Mouse (Mus musculus): ENCODE results near the gene Car12. TPM values are rescaled to one million over a fixed set of nuclear protein-coding genes. Genes with fewer than 3 reads are reported as not detected.

Gene Car12
- polyA plus RNA-seq, 1 experiment: 0.40 TPM

- H3ac ChIP-seq (ENCODE audit: control insufficient read depth, insufficient read length): no peak overlapping the region
- H3K36me3 ChIP-seq (ENCODE audit: control insufficient read depth, insufficient read depth): no peaks in the 10 kb centered on the region
- no peaks in the 10 kb centered on the region for H3K79me2 ChIP-seq (ENCODE audit: control insufficient read depth, insufficient read depth)
- TF ChIP-seq REST (IDR thresholded peaks at IDR 0.05; ENCODE audit: insufficient read depth, insufficient read length) (no peak), MYOG (IDR thresholded peaks at IDR 0.05; ENCODE audit: control insufficient read depth in 1 of 3, insufficient read depth in 1 of 3, insufficient read length in 2 of 3, low read depth in 2 of 3) (no peak), TCF3 (IDR thresholded peaks at IDR 0.05; ENCODE audit: insufficient read length, low read depth) (no peak), POLR2AphosphoS2 (IDR thresholded peaks at IDR 0.05; ENCODE audit: insufficient read length, low read depth) (no peak), MYOD1 (IDR thresholded peaks at IDR 0.05; ENCODE audit: control insufficient read depth in 1 of 3, insufficient read length in 2 of 3, low read depth in 2 of 3) (no peak), E2F4 (IDR thresholded peaks at IDR 0.05; ENCODE audit: insufficient read depth) (no peak), CEBPB (IDR thresholded peaks at IDR 0.05; ENCODE audit: insufficient read depth, poor library complexity, severe bottlenecking) (no peak), POLR2A (IDR thresholded peaks at IDR 0.05; ENCODE audit: insufficient read length, low read depth) (no peak), MAX (IDR thresholded peaks at IDR 0.05; ENCODE audit: low read depth) (no peak), TCF12 (IDR thresholded peaks at IDR 0.05; ENCODE audit: insufficient read depth, poor library complexity, severe bottlenecking) (no peak), SRF (IDR thresholded peaks at IDR 0.05; ENCODE audit: control insufficient read depth, insufficient read length, low read depth) (no peak), USF1 (IDR thresholded peaks at IDR 0.05; ENCODE audit: low read depth) (no peak)
- no peaks in the 10 kb centered on the region for H3K27me3 ChIP-seq (ENCODE audit: control insufficient read depth, insufficient read depth, insufficient read length)
- H3K4me3 ChIP-seq: no peak overlapping the region
- no peak overlapping the region for H3K4me2 ChIP-seq (ENCODE audit: low read depth)
These were observed 33.4 kb upstream of the Car12 start for GRCm38 (mm10) chr9:66680102-66680501.

GRCm38 (mm10) chr9:66682822-66683221, 30.7 kb upstream of the Car12 start:
- H3K4me2 ChIP-seq (ENCODE audit: low read depth): no peak overlapping the region
- no peak for TF ChIP-seq POLR2AphosphoS2 (IDR thresholded peaks at IDR 0.05; ENCODE audit: insufficient read length, low read depth)
- TF ChIP-seq POLR2A (IDR thresholded peaks at IDR 0.05; ENCODE audit: insufficient read length, low read depth): no peak
- TF ChIP-seq CEBPB (IDR thresholded peaks at IDR 0.05; ENCODE audit: insufficient read depth, poor library complexity, severe bottlenecking): no peak
- no peak for TF ChIP-seq MYOG (IDR thresholded peaks at IDR 0.05; ENCODE audit: control insufficient read depth in 1 of 3, insufficient read depth in 1 of 3, insufficient read length in 2 of 3, low read depth in 2 of 3)
- TF ChIP-seq SRF (IDR thresholded peaks at IDR 0.05; ENCODE audit: control insufficient read depth, insufficient read length, low read depth): no peak
- H3ac ChIP-seq (ENCODE audit: control insufficient read depth, insufficient read length): no peak overlapping the region
- no peaks in the 10 kb centered on the region for H3K79me2 ChIP-seq (ENCODE audit: control insufficient read depth, insufficient read depth)
- H3K4me3 ChIP-seq: no peak overlapping the region
- H3K27me3 ChIP-seq (ENCODE audit: control insufficient read depth, insufficient read depth, insufficient read length): no peaks in the 10 kb centered on the region
- H3K36me3 ChIP-seq (ENCODE audit: control insufficient read depth, insufficient read depth): no peaks in the 10 kb centered on the region

GRCm38 (mm10) chr9:66685730-66686129, 27.8 kb upstream of the Car12 start:
- H3K27me3 ChIP-seq (ENCODE audit: control insufficient read depth, insufficient read depth, insufficient read length): no peaks in the 10 kb centered on the region
- TF ChIP-seq TCF12 (IDR thresholded peaks at IDR 0.05; ENCODE audit: insufficient read depth, poor library complexity, severe bottlenecking) (no peak), TCF3 (IDR thresholded peaks at IDR 0.05; ENCODE audit: insufficient read length, low read depth) (no peak), SRF (IDR thresholded peaks at IDR 0.05; ENCODE audit: control insufficient read depth, insufficient read length, low read depth) (no peak), MYOG (IDR thresholded peaks at IDR 0.05; ENCODE audit: control insufficient read depth in 1 of 3, insufficient read depth in 1 of 3, insufficient read length in 2 of 3, low read depth in 2 of 3) (no peak), USF1 (IDR thresholded peaks at IDR 0.05; ENCODE audit: low read depth) (no peak), MAX (IDR thresholded peaks at IDR 0.05; ENCODE audit: low read depth) (no peak), POLR2A (IDR thresholded peaks at IDR 0.05; ENCODE audit: insufficient read length, low read depth) (no peak), MYOD1 (IDR thresholded peaks at IDR 0.05; ENCODE audit: control insufficient read depth in 1 of 3, insufficient read length in 2 of 3, low read depth in 2 of 3) (no peak), CEBPB (IDR thresholded peaks at IDR 0.05; ENCODE audit: insufficient read depth, poor library complexity, severe bottlenecking) (no peak), E2F4 (IDR thresholded peaks at IDR 0.05; ENCODE audit: insufficient read depth) (no peak), POLR2AphosphoS2 (IDR thresholded peaks at IDR 0.05; ENCODE audit: insufficient read length, low read depth) (no peak), REST (IDR thresholded peaks at IDR 0.05; ENCODE audit: insufficient read depth, insufficient read length) (no peak)
- H3ac ChIP-seq (ENCODE audit: control insufficient read depth, insufficient read length): no peak overlapping the region
- no peak overlapping the region for H3K4me2 ChIP-seq (ENCODE audit: low read depth)
- H3K79me2 ChIP-seq (ENCODE audit: control insufficient read depth, insufficient read depth): no peaks in the 10 kb centered on the region
- no peaks in the 10 kb centered on the region for H3K36me3 ChIP-seq (ENCODE audit: control insufficient read depth, insufficient read depth)
- H3K4me3 ChIP-seq: no peak overlapping the region

- TF ChIP-seq E2F4 (IDR thresholded peaks at IDR 0.05; ENCODE audit: insufficient read depth) (no peak), MYOD1 (IDR thresholded peaks at IDR 0.05; ENCODE audit: control insufficient read depth in 1 of 3, insufficient read length in 2 of 3, low read depth in 2 of 3) (no peak), POLR2A (IDR thresholded peaks at IDR 0.05; ENCODE audit: insufficient read length, low read depth) (no peak), TCF12 (IDR thresholded peaks at IDR 0.05; ENCODE audit: insufficient read depth, poor library complexity, severe bottlenecking) (no peak), MYOG (IDR thresholded peaks at IDR 0.05; ENCODE audit: control insufficient read depth in 1 of 3, insufficient read depth in 1 of 3, insufficient read length in 2 of 3, low read depth in 2 of 3) (no peak), CEBPB (IDR thresholded peaks at IDR 0.05; ENCODE audit: insufficient read depth, poor library complexity, severe bottlenecking) (no peak), POLR2AphosphoS2 (IDR thresholded peaks at IDR 0.05; ENCODE audit: insufficient read length, low read depth) (no peak), REST (IDR thresholded peaks at IDR 0.05; ENCODE audit: insufficient read depth, insufficient read length) (no peak), SRF (IDR thresholded peaks at IDR 0.05; ENCODE audit: control insufficient read depth, insufficient read length, low read depth) (no peak)
- Histone ChIP-seq H3K79me2 (ENCODE audit: control insufficient read depth, insufficient read depth) (no peaks in the 10 kb centered on the region), H3K4me2 (ENCODE audit: low read depth) (no peak overlapping the region)
These were observed 25.8 kb upstream of the Car12 start for GRCm38 (mm10) chr9:66687713-66688112.

More at GRCm38 (mm10) chr9:66687713-66688112, 25.8 kb upstream of the Car12 start:
- Histone ChIP-seq H3K27me3 (ENCODE audit: control insufficient read depth, insufficient read depth, insufficient read length) (no peaks in the 10 kb centered on the region), H3ac (ENCODE audit: control insufficient read depth, insufficient read length) (no peak overlapping the region), H3K36me3 (ENCODE audit: control insufficient read depth, insufficient read depth) (no peaks in the 10 kb centered on the region), H3K4me3 (no peak overlapping the region)
